Mouse (Mus musculus) myocyte (in vitro differentiated cells): ENCODE measurements around the gene Pappa. TPM values are rescaled to one million over a fixed set of nuclear protein-coding genes. Genes with fewer than 3 reads are reported as not detected.

Source experiments
- H3K27me3 ChIP-seq: one replicate; pipeline ENCODE4 v1.6.1; 2011; ENCODE audit not compliant: control insufficient read depth, insufficient read depth, insufficient read length
- H3K36me3 ChIP-seq: one replicate; pipeline ENCODE4 v1.6.1; 2011; ENCODE audit not compliant: control insufficient read depth, insufficient read depth
- H3K4me2 ChIP-seq: one replicate; pipeline ENCODE4 v1.6.1; 2011; ENCODE audit warnings: low read depth, control low read depth
- H3K4me3 ChIP-seq: one replicate; pipeline ENCODE4 v1.5.1; 2011; ENCODE audit warnings: mild to moderate bottlenecking, control low read depth, moderate library complexity
- H3K79me2 ChIP-seq: one replicate; pipeline ENCODE4 v1.6.1; 2011; ENCODE audit not compliant: control insufficient read depth, insufficient read depth
- H3ac ChIP-seq: one replicate; pipeline ENCODE4 v1.6.1; 2011; ENCODE audit not compliant: control insufficient read depth, insufficient read length
- CEBPB ChIP-seq: IDR thresholded peaks from 2 replicates; pipeline ENCODE4 v1.6.1; 2011; ENCODE audit warnings: mild to moderate bottlenecking, moderate library complexity; ENCODE audit not compliant: poor library complexity, insufficient read depth, severe bottlenecking
- E2F4 ChIP-seq: IDR thresholded peaks from one replicate; pipeline ENCODE4 v1.6.1; 2011; ENCODE audit warnings: mild to moderate bottlenecking, control low read depth, moderate library complexity; ENCODE audit not compliant: insufficient read depth
- MAX ChIP-seq: IDR thresholded peaks from one replicate; pipeline ENCODE4 v1.6.1; 2011; ENCODE audit warnings: low read depth, mild to moderate bottlenecking, control low read depth
- MYOD1 ChIP-seq, 3 experiments: IDR thresholded peaks; one replicate each; pipeline ENCODE4 v1.6.1; 2011; ENCODE audit warnings: control low read depth in 2 of 3, low read depth in 2 of 3, mild to moderate bottlenecking in 2 of 3, moderate library complexity in 1 of 3; ENCODE audit not compliant: insufficient read length in 2 of 3, control insufficient read depth in 1 of 3
- MYOG ChIP-seq, 3 experiments: IDR thresholded peaks; one replicate each; pipeline ENCODE4 v1.6.1; 2011; ENCODE audit warnings: control low read depth in 2 of 3, low read depth in 2 of 3, mild to moderate bottlenecking in 2 of 3; ENCODE audit not compliant: insufficient read length in 2 of 3, control insufficient read depth in 1 of 3, insufficient read depth in 1 of 3
- POLR2A ChIP-seq: IDR thresholded peaks from one replicate; pipeline ENCODE4 v1.6.1; 2011; ENCODE audit warnings: low read depth, mild to moderate bottlenecking, control low read depth, moderate library complexity; ENCODE audit not compliant: insufficient read length
- POLR2AphosphoS2 ChIP-seq: IDR thresholded peaks from one replicate; pipeline ENCODE4 v1.6.1; 2011; ENCODE audit warnings: low read depth, control low read depth; ENCODE audit not compliant: insufficient read length
- REST ChIP-seq: IDR thresholded peaks from one replicate; pipeline ENCODE4 v1.6.1; 2011; ENCODE audit warnings: mild to moderate bottlenecking, control low read depth, moderate library complexity; ENCODE audit not compliant: insufficient read depth, insufficient read length
- SRF ChIP-seq: IDR thresholded peaks from one replicate; pipeline ENCODE4 v1.6.1; 2011; ENCODE audit warnings: low read depth; ENCODE audit not compliant: control insufficient read depth, insufficient read length
- TCF12 ChIP-seq: IDR thresholded peaks from one replicate; pipeline ENCODE4 v1.6.1; 2011; ENCODE audit warnings: mild to moderate bottlenecking, control low read depth; ENCODE audit not compliant: poor library complexity, insufficient read depth, severe bottlenecking
- TCF3 ChIP-seq: IDR thresholded peaks from one replicate; pipeline ENCODE4 v1.6.1; 2011; ENCODE audit warnings: low read depth, control low read depth; ENCODE audit not compliant: insufficient read length
- USF1 ChIP-seq: IDR thresholded peaks from one replicate; pipeline ENCODE4 v1.6.1; 2011; ENCODE audit warnings: low read depth, mild to moderate bottlenecking, control low read depth, moderate library complexity
- polyA plus RNA-seq: library from polyadenylated mRNA; unstranded; fragments of >200 nt; fragmentation: generic; extraction: Trizol; gene quantifications from one replicate; pipeline ENCODE4 v1.2.1, GENCODE M21; 2012; ENCODE audit warnings: missing spikeins

Pappa gene
- polyA plus RNA-seq, 1 experiment = 0.12 TPM

DNA sequence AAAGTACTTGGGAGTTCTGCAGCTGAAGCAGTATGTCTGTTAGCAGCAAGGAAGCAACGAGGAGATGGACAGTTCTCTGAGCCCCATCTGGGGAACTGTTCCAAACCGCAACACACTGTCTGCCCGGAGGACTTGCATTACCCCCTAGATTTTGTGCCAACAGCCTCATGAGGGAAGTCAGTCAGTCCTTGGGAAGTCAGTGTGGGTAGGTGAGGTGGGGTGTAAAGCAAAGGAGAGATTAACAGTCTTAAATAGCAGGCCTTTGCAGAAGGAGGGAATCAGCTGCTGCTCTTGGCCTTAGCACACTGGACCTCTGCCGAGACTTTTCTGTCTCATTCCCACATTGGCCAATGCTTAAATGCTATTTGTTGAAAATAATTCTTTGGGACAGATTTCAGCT is 230.6 kb downstream of the Pappa start:
- Histone ChIP-seq H3K36me3 (no peaks in the 10 kb centered on the region), H3K4me3 (no peak overlapping the region), H3K79me2 (no peaks in the 10 kb centered on the region), H3K4me2 (no peak overlapping the region), H3ac (no peak overlapping the region), H3K27me3 (no peaks in the 10 kb centered on the region)
- no peak for TF ChIP-seq POLR2A
- no peak for TF ChIP-seq REST
- TF ChIP-seq MYOG (IDR thresholded peaks at IDR 0.05; ENCODE audit: control insufficient read depth in 1 of 3, insufficient read depth in 1 of 3, insufficient read length in 2 of 3, low read depth in 2 of 3) = no peak
- TF ChIP-seq POLR2AphosphoS2 = no peak
- no peak for TF ChIP-seq SRF
- TF ChIP-seq MYOD1 (IDR thresholded peaks at IDR 0.05; ENCODE audit: control insufficient read depth in 1 of 3, insufficient read length in 2 of 3, low read depth in 2 of 3) = no peak

DNA sequence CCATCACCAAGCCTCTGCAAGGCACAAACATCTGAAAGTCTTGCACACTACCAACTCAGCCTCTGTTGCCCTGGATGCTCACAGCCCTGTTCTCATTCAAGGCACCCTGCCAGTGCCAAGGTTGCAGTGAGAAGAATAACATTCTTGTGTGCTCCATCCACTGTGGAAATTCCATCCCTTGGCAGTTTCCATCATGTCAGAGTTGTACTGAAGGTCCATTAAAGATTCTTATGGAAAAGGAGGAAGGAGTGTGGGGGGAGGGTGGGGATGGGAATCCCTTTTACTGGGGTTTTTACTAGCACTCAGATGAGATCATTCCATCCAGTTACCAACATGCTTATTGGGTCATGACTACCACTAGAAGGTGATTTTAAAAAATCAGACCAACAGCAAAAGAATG is 243.2 kb downstream of the Pappa start:
- H3K79me2 ChIP-seq = no peaks in the 10 kb centered on the region
- no peaks in the 10 kb centered on the region for H3K27me3 ChIP-seq
- H3K4me2 ChIP-seq = no peak overlapping the region
- H3K36me3 ChIP-seq = no peaks in the 10 kb centered on the region
- H3K4me3 ChIP-seq = no peak overlapping the region
- TF ChIP-seq TCF12 (no peak), E2F4 (no peak), USF1 (no peak), POLR2A (no peak), REST (no peak), TCF3 (no peak), POLR2AphosphoS2 (no peak), MYOD1 (IDR thresholded peaks at IDR 0.05; ENCODE audit: control insufficient read depth in 1 of 3, insufficient read length in 2 of 3, low read depth in 2 of 3) (no peak), MAX (no peak), MYOG (IDR thresholded peaks at IDR 0.05; ENCODE audit: control insufficient read depth in 1 of 3, insufficient read depth in 1 of 3, insufficient read length in 2 of 3, low read depth in 2 of 3) (no peak), CEBPB (no peak), SRF (no peak)
- no peak overlapping the region for H3ac ChIP-seq

DNA sequence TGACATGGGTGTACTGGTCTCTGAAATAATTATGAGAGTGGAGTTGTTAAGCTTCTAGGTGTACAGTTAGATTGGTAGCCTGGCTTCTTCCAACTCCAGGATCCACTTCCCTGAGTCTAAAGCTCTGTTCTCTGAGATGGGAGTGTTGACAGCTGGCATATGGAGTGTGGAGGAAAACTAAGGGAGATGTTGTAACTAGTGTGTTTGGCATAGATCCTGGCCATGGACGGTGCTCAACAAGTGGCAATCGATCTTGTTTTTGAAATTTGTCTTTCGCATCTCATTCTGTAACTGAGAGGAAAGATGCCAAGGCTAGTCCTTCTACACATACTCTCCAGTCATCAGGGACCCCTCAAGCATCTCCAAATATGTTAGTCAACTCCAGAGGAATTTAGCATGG is 248.8 kb downstream of the Pappa start:
- no peak overlapping the region for H3K4me2 ChIP-seq
- no peak overlapping the region for H3ac ChIP-seq
- H3K4me3 ChIP-seq = no peak overlapping the region
- no peaks in the 10 kb centered on the region for H3K79me2 ChIP-seq
- H3K27me3 ChIP-seq = no peaks in the 10 kb centered on the region
- H3K36me3 ChIP-seq = no peaks in the 10 kb centered on the region
- TF ChIP-seq POLR2AphosphoS2 = no peak
- TF ChIP-seq REST = no peak
- no peak for TF ChIP-seq POLR2A
- TF ChIP-seq MYOG (IDR thresholded peaks at IDR 0.05; ENCODE audit: control insufficient read depth in 1 of 3, insufficient read depth in 1 of 3, insufficient read length in 2 of 3, low read depth in 2 of 3) = no peak
- TF ChIP-seq E2F4 = no peak
- no peak for TF ChIP-seq USF1
- no peak for TF ChIP-seq TCF12
- TF ChIP-seq CEBPB = no peak
- no peak for TF ChIP-seq MYOD1 (IDR thresholded peaks at IDR 0.05; ENCODE audit: control insufficient read depth in 1 of 3, insufficient read length in 2 of 3, low read depth in 2 of 3)
- no peak for TF ChIP-seq SRF
- TF ChIP-seq MAX = no peak

DNA sequence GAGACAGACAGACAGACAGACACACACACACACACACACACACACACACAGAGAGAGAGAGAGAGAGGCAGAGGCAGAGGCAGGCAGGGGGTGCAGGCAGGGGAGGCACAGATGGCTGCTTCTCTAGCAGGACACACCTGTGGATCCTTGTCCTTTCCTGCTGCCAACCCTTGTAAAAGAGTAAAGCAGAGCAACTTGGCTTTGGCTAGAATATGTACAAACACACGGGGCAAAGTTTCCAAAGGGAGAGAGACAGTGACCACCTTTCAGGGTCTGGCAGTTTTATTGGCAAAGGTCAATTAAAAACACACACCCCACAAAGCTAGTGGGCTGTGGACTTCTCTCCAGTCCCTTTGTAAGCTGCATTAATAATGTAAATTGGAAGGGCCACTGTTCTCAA is 249.9 kb downstream of the Pappa start:
- Histone ChIP-seq H3K36me3 (no peaks in the 10 kb centered on the region), H3K27me3 (no peaks in the 10 kb centered on the region), H3ac (no peak overlapping the region), H3K4me2 (no peak overlapping the region), H3K4me3 (no peak overlapping the region), H3K79me2 (no peaks in the 10 kb centered on the region)
- TF ChIP-seq MYOD1 (IDR thresholded peaks at IDR 0.05; ENCODE audit: control insufficient read depth in 1 of 3, insufficient read length in 2 of 3, low read depth in 2 of 3) = no peak
- TF ChIP-seq TCF3 = no peak
- no peak for TF ChIP-seq POLR2A
- TF ChIP-seq POLR2AphosphoS2 = no peak
- TF ChIP-seq E2F4 = no peak
- TF ChIP-seq TCF12 = no peak
- no peak for TF ChIP-seq CEBPB
- TF ChIP-seq REST = no peak

DNA sequence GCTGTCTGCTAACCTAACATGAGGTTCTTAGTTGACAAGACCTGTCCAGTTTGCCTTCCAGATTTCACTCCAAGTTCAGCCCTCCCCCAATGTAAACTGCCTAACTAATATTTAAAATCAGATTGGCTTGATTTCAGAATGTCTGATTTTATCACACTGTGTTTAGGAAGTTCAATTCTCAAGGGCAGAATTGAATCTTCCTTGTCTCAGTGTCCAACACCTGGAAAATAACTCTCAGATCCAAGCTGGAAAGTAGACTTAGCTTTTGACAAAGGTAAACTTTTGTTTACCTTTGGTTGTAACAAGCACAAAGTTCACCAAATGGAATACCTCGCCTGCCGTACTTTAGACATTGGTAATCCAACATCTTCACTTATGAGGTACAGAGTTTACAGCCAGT is 252.6 kb downstream of the Pappa start:
- no peaks in the 10 kb centered on the region for H3K79me2 ChIP-seq
- H3ac ChIP-seq = no peak overlapping the region
- no peak overlapping the region for H3K4me2 ChIP-seq
- H3K36me3 ChIP-seq = no peaks in the 10 kb centered on the region
- no peak overlapping the region for H3K4me3 ChIP-seq
- TF ChIP-seq MYOD1 (IDR thresholded peaks at IDR 0.05; ENCODE audit: control insufficient read depth in 1 of 3, insufficient read length in 2 of 3, low read depth in 2 of 3) = no peak
- no peak for TF ChIP-seq TCF3
- no peak for TF ChIP-seq SRF
- TF ChIP-seq MYOG (IDR thresholded peaks at IDR 0.05; ENCODE audit: control insufficient read depth in 1 of 3, insufficient read depth in 1 of 3, insufficient read length in 2 of 3, low read depth in 2 of 3) = no peak
- TF ChIP-seq E2F4 = no peak
- no peaks in the 10 kb centered on the region for H3K27me3 ChIP-seq

DNA sequence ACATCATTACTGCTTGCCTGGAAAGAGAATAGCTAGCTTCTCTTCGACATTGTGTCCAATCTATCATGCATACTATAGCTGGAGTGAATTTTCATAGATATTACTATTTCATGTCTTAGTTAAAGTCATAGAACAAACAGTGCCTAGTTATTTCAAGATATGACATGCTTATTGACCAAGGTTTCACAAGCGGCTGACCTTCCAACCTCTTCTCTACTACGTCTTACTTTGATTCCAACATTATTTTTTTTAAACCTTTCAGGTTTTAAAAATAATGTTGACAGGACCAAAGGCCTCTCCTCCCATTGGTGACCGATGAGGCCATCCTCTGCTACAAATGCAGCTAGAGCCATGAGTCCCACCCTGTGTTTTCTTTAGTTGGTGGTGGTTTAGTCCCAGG is 255.5 kb downstream of the Pappa start:
- H3ac ChIP-seq = no peak overlapping the region
- no peaks in the 10 kb centered on the region for H3K79me2 ChIP-seq
- no peak overlapping the region for H3K4me2 ChIP-seq
- H3K36me3 ChIP-seq = no peaks in the 10 kb centered on the region
- H3K27me3 ChIP-seq = no peaks in the 10 kb centered on the region
- TF ChIP-seq USF1 (no peak), POLR2AphosphoS2 (no peak), SRF (no peak), POLR2A (no peak), MAX (no peak), E2F4 (no peak), TCF3 (no peak), MYOD1 (IDR thresholded peaks at IDR 0.05; ENCODE audit: control insufficient read depth in 1 of 3, insufficient read length in 2 of 3, low read depth in 2 of 3) (no peak), MYOG (IDR thresholded peaks at IDR 0.05; ENCODE audit: control insufficient read depth in 1 of 3, insufficient read depth in 1 of 3, insufficient read length in 2 of 3, low read depth in 2 of 3) (no peak)
- no peak overlapping the region for H3K4me3 ChIP-seq
